Mouse (Mus musculus) heart, adult 2 months (tissue): ENCODE measurements around the gene 1700020N01Rik. TPM values are rescaled to one million over a fixed set of nuclear protein-coding genes. Genes with fewer than 3 reads are reported as not detected.

Source experiments
- DNase-seq, 2 experiments: peaks; one replicate each; pipeline ENCODE4 v3.0.0; 2021
- H3K27ac ChIP-seq: fragments of 200-600 bp; 2 replicates; pipeline ENCODE4 v1.8.1; 2022
- H3K27me3 ChIP-seq: fragments of 200-500 bp; 2 replicates; pipeline ENCODE4 v1.6.1; 2012; ENCODE audit warnings: mild to moderate bottlenecking, low read length, inconsistent platforms, mixed read lengths; ENCODE audit not compliant: control insufficient read depth, insufficient read depth
- H3K36me3 ChIP-seq: fragments of 200-500 bp; 2 replicates; pipeline ENCODE4 v1.6.1; 2012; ENCODE audit warnings: low read length, inconsistent platforms; ENCODE audit not compliant: control insufficient read depth, insufficient read depth
- H3K4me1 ChIP-seq: fragments of 200-500 bp; 2 replicates; pipeline ENCODE4 v1.6.1; 2011; ENCODE audit warnings: low read length; ENCODE audit not compliant: control insufficient read depth, insufficient read depth
- H3K4me3 ChIP-seq: fragments of 200-600 bp; 2 replicates; pipeline ENCODE4 v1.8.1; 2022
- H3K79me2 ChIP-seq: fragments of 200-500 bp; replicated peaks from 2 replicates; pipeline ENCODE4 v1.6.1; 2012; ENCODE audit warnings: mild to moderate bottlenecking, inconsistent platforms, low read length, moderate library complexity, mixed read lengths; ENCODE audit not compliant: control insufficient read depth, insufficient read depth
- H3K9ac ChIP-seq: fragments of 200-500 bp; 2 replicates; pipeline ENCODE4 v1.6.1; 2012; ENCODE audit warnings: low read depth, mild to moderate bottlenecking, control low read depth, inconsistent platforms, low read length, mixed read lengths
- CTCF ChIP-seq: fragments of 200-600 bp; IDR thresholded peaks from 2 replicates; pipeline ENCODE4 v1.8.1; 2022; ENCODE audit warnings: antibody characterized with exemption, mild to moderate bottlenecking, moderate library complexity
- EP300 ChIP-seq: fragments of 200-500 bp; IDR thresholded peaks from 2 replicates; pipeline ENCODE4 v1.6.1; 2011; ENCODE audit warnings: low read depth, low read length, control low read depth; ENCODE audit not compliant: insufficient read depth
- POLR2A ChIP-seq: fragments of 200-500 bp; IDR thresholded peaks from 2 replicates; pipeline ENCODE4 v1.6.1; 2011; ENCODE audit warnings: mild to moderate bottlenecking, low read depth, low read length, control low read depth; ENCODE audit not compliant: insufficient read depth
- whole genome bisulfite sequencing: fragments of 180-500 bp; shearing (Covaris S2); methylation state at CpG from one replicate; pipeline ENCODE4 v1.1.7; 2018; 5-methylcytosine and 5-hydroxymethylcytosine counted together
- intact Hi-C: fragments of 180-260 bp; cut with DNase I; formaldehyde crosslinking; loops from one replicate; pipeline ENCODE4 v1.15.1; 2025
- polyA plus RNA-seq: library from polyadenylated mRNA; depleted of rRNA; stranded (reverse); fragments of >200 nt; gene quantifications from 2 replicates; pipeline ENCODE4 v1.2.3, GENCODE M21; 2012
- total RNA-seq, 2 experiments: library from RNA; stranded (reverse); gene quantifications; 2 replicates each; pipeline ENCODE4 v1.2.3; 2021

The 1700020N01Rik gene
- total and polyA plus RNA-seq, 3 experiments, result not detected

DNA sequence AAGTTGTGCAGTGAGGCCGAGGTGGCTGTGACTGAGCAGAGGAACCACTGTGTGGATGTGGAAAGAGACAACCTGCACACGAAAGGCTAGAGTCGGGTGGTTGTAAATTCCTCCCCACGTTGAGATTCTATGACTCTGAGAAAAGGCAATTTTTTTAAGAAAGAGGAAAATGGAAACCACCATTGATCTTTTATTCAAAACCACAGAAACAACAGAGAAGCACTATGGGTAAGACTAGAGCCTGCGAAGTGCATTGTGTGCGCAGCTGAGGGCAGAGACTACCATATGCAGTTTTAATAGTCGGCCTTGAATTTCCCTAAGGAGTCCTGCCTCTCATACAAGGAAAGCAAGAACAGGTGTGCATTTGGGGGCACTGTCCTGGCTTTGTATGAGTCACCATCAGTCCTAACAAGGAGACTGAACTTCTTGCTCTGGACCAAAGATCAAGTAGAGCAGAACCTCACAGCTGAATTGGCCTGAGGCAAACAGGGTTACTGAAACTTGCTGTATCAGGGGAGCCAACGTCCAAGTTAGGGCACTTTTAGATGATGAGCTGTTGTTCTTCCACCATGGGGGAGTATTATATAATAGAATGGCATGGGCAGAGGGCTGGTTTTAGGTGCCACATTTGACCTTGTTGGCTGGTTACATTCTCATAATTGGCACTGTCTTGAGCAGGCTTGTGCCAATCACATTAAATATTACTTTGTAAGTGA, 39.8 kb upstream of the 1700020N01Rik start:
- peaks cover 4% of the 10 kb centered on the region for H3K4me1 ChIP-seq
- no peaks in the 10 kb centered on the region for H3K27me3 ChIP-seq
- H3K79me2 ChIP-seq, result no peaks in the 10 kb centered on the region
- intact Hi-C loops, result no loop called here
- no peak overlapping the region for H3K9ac ChIP-seq
- WGBS, result 91% methylated on average over 8 of the region's 8 CpGs
- H3K36me3 ChIP-seq, result peaks cover 2% of the 10 kb centered on the region; the same call in 1 of the 2 replicates
- H3K27ac ChIP-seq, result no peak overlapping the region
- DNase-seq, result no peak
- no peak overlapping the region for H3K4me3 ChIP-seq
- TF ChIP-seq CTCF, result no peak

DNA sequence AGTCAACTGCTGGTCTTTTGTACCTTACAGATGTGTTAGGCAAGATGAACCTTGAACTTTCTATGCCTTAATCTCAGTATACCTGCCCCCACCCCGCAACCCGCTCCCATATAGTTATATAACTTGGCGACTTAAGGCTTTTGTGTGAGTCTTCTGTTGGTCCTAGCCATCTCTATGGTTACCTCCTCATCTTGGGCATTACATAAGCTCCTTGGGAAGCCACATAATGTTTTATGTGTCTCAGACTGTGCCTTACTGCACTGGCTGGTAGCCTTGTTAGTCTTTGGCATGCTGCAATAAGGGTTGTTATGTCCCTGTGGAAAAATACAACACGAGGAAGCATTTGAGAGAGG, 39.3 kb upstream of the 1700020N01Rik start:
- Histone ChIP-seq H3K4me1 (peaks cover 4% of the 10 kb centered on the region), H3K36me3 (peaks cover 2% of the 10 kb centered on the region; the same call in 1 of the 2 replicates), H3K79me2 (no peaks in the 10 kb centered on the region), H3K27ac (no peak overlapping the region), H3K4me3 (no peak overlapping the region), H3K9ac (no peak overlapping the region), H3K27me3 (no peaks in the 10 kb centered on the region)
- 84% methylated on average over 4 of the region's 4 CpGs for WGBS
- no peak for DNase-seq
- no peak for TF ChIP-seq CTCF
- TF ChIP-seq EP300, result no peak
- no peak for TF ChIP-seq POLR2A
- intact Hi-C loops, result no loop called here

DNA sequence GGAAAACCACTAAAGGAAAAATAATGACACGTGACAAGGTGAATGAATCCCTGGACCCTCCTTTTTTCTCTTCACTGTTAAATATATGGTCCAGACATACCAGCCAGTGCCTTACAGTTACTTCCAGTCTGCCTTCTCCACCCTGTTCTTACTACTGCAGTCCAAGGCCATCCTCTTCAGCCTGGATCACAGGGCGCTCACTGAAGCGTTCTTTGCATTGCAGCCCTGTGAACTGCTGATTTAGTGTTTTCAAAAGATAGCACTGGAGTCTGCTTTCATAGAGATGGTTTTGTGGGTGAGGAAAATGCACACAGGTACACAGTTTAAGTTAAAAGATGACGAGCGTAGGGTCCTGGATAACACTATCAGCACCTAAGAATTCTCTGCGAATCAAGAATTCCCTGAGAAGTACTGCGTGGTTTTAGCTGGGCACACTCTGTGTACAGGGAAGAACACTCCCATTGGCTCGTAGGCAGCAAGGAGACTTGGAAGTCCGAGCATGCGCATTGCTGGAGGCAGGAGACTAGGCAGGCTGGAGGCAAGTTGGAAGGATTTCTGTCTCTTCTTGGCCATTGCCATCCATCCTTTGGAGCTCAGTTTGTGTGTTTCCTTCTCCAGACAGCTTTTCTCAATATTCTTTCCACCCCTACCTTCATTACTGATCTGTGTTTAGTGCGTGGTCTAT, 37.9 kb upstream of the 1700020N01Rik start:
- peaks cover 1% of the 10 kb centered on the region for H3K4me1 ChIP-seq
- 86% methylated on average over 11 of the region's 11 CpGs for WGBS

DNA sequence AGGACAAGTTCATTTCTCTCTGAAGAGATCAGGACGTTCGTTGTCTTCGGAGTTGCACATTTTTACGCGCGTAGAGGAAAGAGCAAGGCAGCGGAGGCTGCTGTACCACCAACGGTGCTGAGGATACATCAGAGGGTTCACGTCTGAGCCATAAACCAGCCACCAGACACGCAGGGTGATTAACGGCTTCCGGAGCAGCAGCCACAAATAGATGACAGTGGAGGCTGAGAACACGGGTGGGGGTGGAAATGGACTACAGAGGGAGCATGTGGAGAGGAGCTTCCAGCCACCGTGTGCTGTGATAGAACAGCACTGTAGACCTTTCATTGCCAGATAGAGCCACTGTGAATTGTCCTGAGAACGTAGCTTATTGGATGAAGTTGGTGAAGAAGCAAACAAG, 33.2 kb upstream of the 1700020N01Rik start:
- 73% methylated on average over 15 of the region's 15 CpGs for WGBS
- intact Hi-C loops, result no loop called here
- Histone ChIP-seq H3K4me1 (no peaks in the 10 kb centered on the region), H3K36me3 (no peaks in the 10 kb centered on the region), H3K4me3 (no peak overlapping the region), H3K27me3 (no peaks in the 10 kb centered on the region), H3K9ac (no peak overlapping the region), H3K27ac (no peak overlapping the region), H3K79me2 (no peaks in the 10 kb centered on the region)
- no peak for DNase-seq
- TF ChIP-seq EP300 (no peak), CTCF (no peak), POLR2A (no peak)

More for the DNA sequence above, 37.9 kb upstream of the 1700020N01Rik start:
- H3K79me2 ChIP-seq, result no peaks in the 10 kb centered on the region
- H3K27me3 ChIP-seq, result no peaks in the 10 kb centered on the region
- H3K9ac ChIP-seq, result no peak overlapping the region
- H3K36me3 ChIP-seq, result peaks cover 2% of the 10 kb centered on the region; the same call in 1 of the 2 replicates
- no peak overlapping the region for H3K27ac ChIP-seq
- no peak for TF ChIP-seq CTCF
- no peak for TF ChIP-seq POLR2A
- no peak for TF ChIP-seq EP300
- intact Hi-C loops, result no loop called here
- no peak for DNase-seq
- H3K4me3 ChIP-seq, result no peak overlapping the region

DNA sequence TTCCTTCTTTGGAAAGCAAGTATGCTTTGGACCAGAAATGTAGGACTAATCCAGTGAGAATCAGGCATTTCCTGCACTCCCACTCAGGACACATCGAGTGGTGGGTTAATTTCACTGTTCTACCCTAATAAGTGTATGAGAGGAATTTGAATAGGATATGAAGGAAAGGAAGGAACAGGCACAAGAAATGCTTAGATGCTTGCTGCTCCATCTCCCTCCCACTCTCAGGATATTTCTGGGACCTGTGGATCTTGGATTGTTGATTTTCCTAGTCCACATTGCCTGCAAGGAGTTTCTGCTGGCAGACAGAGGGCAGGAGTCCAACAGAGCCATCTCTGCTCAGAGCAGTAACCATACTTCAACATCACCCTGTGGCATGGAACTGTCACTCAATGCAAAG, 31.8 kb upstream of the 1700020N01Rik start:
- no peaks in the 10 kb centered on the region for H3K79me2 ChIP-seq
- WGBS, result 28% methylated on average over 1 of the region's 1 CpGs
- no peak for DNase-seq
- intact Hi-C loops, result no loop called here
- no peaks in the 10 kb centered on the region for H3K4me1 ChIP-seq
- no peak overlapping the region for H3K27ac ChIP-seq
- H3K4me3 ChIP-seq, result no peak overlapping the region
- no peaks in the 10 kb centered on the region for H3K36me3 ChIP-seq
- no peaks in the 10 kb centered on the region for H3K27me3 ChIP-seq
- TF ChIP-seq EP300, result no peak
- no peak for TF ChIP-seq POLR2A
- no peak for TF ChIP-seq CTCF
- no peak overlapping the region for H3K9ac ChIP-seq

DNA sequence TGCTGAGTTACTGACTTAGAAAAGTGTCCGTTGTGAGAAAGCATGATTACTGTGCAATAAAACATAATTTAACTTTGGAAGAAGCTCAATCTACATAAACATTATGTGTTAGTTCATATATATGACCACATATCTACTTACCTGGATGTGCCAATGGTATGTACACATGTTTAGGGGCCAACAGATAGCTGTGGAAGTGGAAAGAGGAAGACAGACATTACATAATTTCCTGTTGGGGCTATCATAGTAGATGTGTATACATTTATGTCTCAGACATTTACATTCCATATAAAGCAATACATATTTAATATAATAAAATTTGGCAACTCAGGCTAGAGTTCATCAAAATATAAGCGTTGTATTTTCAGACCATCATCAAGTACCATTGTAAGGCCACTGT, 29.5 kb upstream of the 1700020N01Rik start:
- 84% methylated on average over 2 of the region's 2 CpGs for WGBS
- no peaks in the 10 kb centered on the region for H3K79me2 ChIP-seq
- H3K27ac ChIP-seq, result no peak overlapping the region
- H3K27me3 ChIP-seq, result no peaks in the 10 kb centered on the region
- no peaks in the 10 kb centered on the region for H3K36me3 ChIP-seq
- no peak for TF ChIP-seq EP300
- no peak for TF ChIP-seq POLR2A
- no peak for TF ChIP-seq CTCF
- H3K9ac ChIP-seq, result no peak overlapping the region
- no peak overlapping the region for H3K4me3 ChIP-seq
- no peak for DNase-seq
- intact Hi-C loops, result no loop called here
- H3K4me1 ChIP-seq, result no peaks in the 10 kb centered on the region
